Mouse (Mus musculus) ES-E14 (cell line): ENCODE data around the gene Blm. TPM values are rescaled to one million over a fixed set of nuclear protein-coding genes. Genes with fewer than 3 reads are reported as not detected.

Source experiments
- DNase-seq: peaks from one replicate; pipeline ENCODE4 v3.0.0-alpha.2; 2013; ENCODE audit warnings: low read depth, low spot score
- H3K27ac ChIP-seq: 2 replicates; pipeline ENCODE4 v1.5.1; 2012; ENCODE audit warnings: low read depth, mild to moderate bottlenecking, low read length, moderate library complexity, mixed read lengths; ENCODE audit not compliant: poor library complexity, insufficient read depth, severe bottlenecking
- H3K36me3 ChIP-seq: 2 replicates; pipeline ENCODE4 v1.6.1; 2012; ENCODE audit warnings: mild to moderate bottlenecking, low read length, moderate library complexity, mixed read lengths; ENCODE audit not compliant: control insufficient read depth, poor library complexity, insufficient read depth, severe bottlenecking
- H3K4me1 ChIP-seq, 2 experiments: fragments of 150-350 bp in 1 of 2; sonication (generic) in 1 of 2; 2 replicates each; pipeline ENCODE4 v1.6.1; 2012; ENCODE audit warnings: low read length in 2 of 2, mild to moderate bottlenecking in 1 of 2, mixed read lengths in 1 of 2; ENCODE audit not compliant: control insufficient read depth in 2 of 2, insufficient read depth in 2 of 2, poor library complexity in 1 of 2
- H3K4me3 ChIP-seq, 2 experiments: fragments of 150-350 bp in 1 of 2; sonication (generic) in 1 of 2; 2 replicates each; pipeline ENCODE4 v1.5.1; 2012; ENCODE audit warnings: low read length in 2 of 2, low read depth in 1 of 2, mild to moderate bottlenecking in 1 of 2, mixed read lengths in 1 of 2; ENCODE audit not compliant: insufficient read depth in 1 of 2, poor library complexity in 1 of 2, severe bottlenecking in 1 of 2
- H3K9ac ChIP-seq: 2 replicates; pipeline ENCODE4 v1.6.1; 2012; ENCODE audit warnings: low read depth, mild to moderate bottlenecking, low read length, mixed read lengths; ENCODE audit not compliant: poor library complexity, insufficient read depth, severe bottlenecking
- H3K9me3 ChIP-seq: fragments of 150-350 bp; sonication (generic); 2 replicates; pipeline ENCODE4 v1.6.1; 2012; ENCODE audit warnings: low read depth, mild to moderate bottlenecking, low read length; ENCODE audit not compliant: control insufficient read depth, insufficient read depth
- CHD2 ChIP-seq: IDR thresholded peaks from 2 replicates; pipeline ENCODE4 v1.6.1; 2014; ENCODE audit warnings: mild to moderate bottlenecking, low read depth, low read length, inconsistent platforms
- HCFC1 ChIP-seq: IDR thresholded peaks from 2 replicates; pipeline ENCODE4 v1.6.1; 2012; ENCODE audit warnings: low read length, inconsistent platforms, borderline replicate concordance; ENCODE audit not compliant: insufficient read depth
- MAFK ChIP-seq: IDR thresholded peaks from 2 replicates; pipeline ENCODE4 v1.6.1; 2014; ENCODE audit warnings: mild to moderate bottlenecking, low read depth, low read length, inconsistent platforms; ENCODE audit not compliant: insufficient read depth
- ZC3H11A ChIP-seq: IDR thresholded peaks from 2 replicates; pipeline ENCODE4 v1.6.1; 2012; ENCODE audit warnings: low read depth, mild to moderate bottlenecking, inconsistent platforms, low read length, borderline replicate concordance
- ZNF384 ChIP-seq: IDR thresholded peaks from 2 replicates; pipeline ENCODE4 v1.6.1; 2012; ENCODE audit warnings: low read depth, low read length, inconsistent platforms
- in situ Hi-C, 2 experiments: fragments of 600-800 bp; cut with MboI; formaldehyde crosslinking; loops; one replicate each; pipeline ENCODE4 v1.15.1; 2025; ENCODE audit warnings: low sequenced_read_pairs in 2 of 2, inconsistent platforms in 1 of 2; ENCODE audit not compliant: unreplicated experiment in 2 of 2
- total RNA-seq: library from RNA; depleted of rRNA; stranded (reverse); fragments of 300-350 nt; gene quantifications from 2 replicates; pipeline ENCODE4 v1.2.3, GENCODE M21; 2012

Gene Blm
- total RNA-seq, 1 experiment: 29.9 TPM

DNA sequence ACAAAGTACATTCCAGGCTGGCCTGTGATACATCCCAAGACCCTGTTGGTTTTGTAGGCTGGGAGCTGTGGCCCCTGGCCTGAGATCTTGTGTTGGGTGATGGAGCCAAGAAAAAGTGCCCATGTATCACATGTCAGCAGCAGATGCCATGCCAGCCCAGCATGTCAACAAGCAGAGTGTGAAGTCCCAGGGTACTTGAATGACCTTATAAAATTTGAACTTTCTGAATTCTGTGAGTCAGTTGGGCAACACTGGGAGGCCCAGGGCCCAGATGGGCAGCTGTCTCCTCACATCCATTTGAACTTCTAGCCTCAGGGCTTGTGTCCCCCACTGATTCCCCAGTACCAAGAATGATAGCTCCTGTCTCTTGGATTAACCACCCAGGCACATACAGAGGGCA lies 117.3 kb downstream of the Blm start:
- in situ Hi-C loops: no loop called here
- no peak for DNase-seq
- H3K9ac ChIP-seq: no peak overlapping the region
- TF ChIP-seq ZNF384: no peak
- no peak for TF ChIP-seq MAFK
- no peak for TF ChIP-seq CHD2
- TF ChIP-seq ZC3H11A: no peak
- TF ChIP-seq HCFC1: no peak
- no peaks in the 10 kb centered on the region for H3K9me3 ChIP-seq
- H3K36me3 ChIP-seq: no peaks in the 10 kb centered on the region
- H3K27ac ChIP-seq: no peak overlapping the region
- no peak overlapping the region for H3K4me3 ChIP-seq
- H3K4me1 ChIP-seq: peaks cover 0 to 2% of the 10 kb centered on the region in 2 experiments; a peak in 1 of 4 replicates

DNA sequence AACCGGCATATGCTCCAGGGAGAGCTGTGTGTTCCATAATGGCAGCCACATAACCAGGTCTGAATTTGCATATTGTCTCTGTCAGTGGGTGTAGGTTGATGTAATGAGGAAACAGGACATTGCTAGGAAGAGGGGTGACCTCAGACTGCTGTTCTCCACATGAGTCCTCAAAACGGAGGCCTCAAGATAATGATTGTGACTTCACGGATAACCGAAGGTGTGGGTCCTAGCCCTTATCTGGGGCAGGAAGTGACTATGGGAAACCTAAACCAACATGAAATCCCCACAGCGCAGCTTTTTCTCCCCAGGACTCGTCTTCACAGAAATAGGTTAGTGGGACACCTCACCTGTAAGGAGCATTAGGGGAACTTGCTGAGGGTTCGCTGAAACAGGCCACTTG lies 118.0 kb downstream of the Blm start:
- no peak overlapping the region for H3K9ac ChIP-seq
- H3K4me1 ChIP-seq: peaks cover 0 to 2% of the 10 kb centered on the region in 2 experiments; a peak in 1 of 4 replicates
- no peaks in the 10 kb centered on the region for H3K36me3 ChIP-seq
- no peak for TF ChIP-seq CHD2
- no peak for TF ChIP-seq ZC3H11A
- no peak for TF ChIP-seq HCFC1
- no peak for TF ChIP-seq ZNF384
- no peak for TF ChIP-seq MAFK
- H3K4me3 ChIP-seq: no peak overlapping the region
- H3K9me3 ChIP-seq: no peaks in the 10 kb centered on the region
- in situ Hi-C loops: no loop called here
- DNase-seq: no peak
- no peak overlapping the region for H3K27ac ChIP-seq

DNA sequence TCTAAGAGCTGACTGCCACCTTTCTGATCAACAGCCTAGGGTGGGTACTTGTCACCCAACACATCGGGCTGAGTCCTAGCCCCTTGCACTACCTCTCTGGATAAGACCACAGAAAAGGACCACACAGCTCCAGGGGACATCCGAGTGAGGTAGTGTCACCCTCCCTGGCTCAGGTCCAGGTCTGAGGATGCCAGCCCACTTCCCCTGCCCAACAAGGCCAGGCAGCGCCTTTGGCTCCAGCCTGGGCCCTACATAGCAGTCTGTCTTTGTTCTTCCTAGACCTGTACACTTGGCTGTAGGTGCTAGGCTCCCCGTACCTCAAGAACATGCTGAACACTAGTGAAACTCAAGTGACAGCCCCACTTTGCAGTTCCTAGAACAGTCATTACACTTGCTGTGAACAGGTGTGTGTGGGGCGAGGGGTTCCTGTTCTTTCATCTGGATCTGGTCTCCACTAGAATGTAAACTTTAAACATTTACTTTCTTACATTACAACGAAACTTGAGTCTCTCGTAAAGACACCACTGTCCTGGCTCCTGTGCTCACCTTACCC lies 120.5 kb downstream of the Blm start:
- Histone ChIP-seq H3K36me3 (no peaks in the 10 kb centered on the region), H3K27ac (no peak overlapping the region), H3K4me1 (no peaks in the 10 kb centered on the region), H3K4me3 (no peak overlapping the region), H3K9me3 (no peaks in the 10 kb centered on the region), H3K9ac (no peak overlapping the region)
- no peak for TF ChIP-seq ZNF384
- no peak for TF ChIP-seq ZC3H11A
- no peak for TF ChIP-seq MAFK
- TF ChIP-seq HCFC1: no peak
- DNase-seq: no peak
- in situ Hi-C loops: no loop called here

DNA sequence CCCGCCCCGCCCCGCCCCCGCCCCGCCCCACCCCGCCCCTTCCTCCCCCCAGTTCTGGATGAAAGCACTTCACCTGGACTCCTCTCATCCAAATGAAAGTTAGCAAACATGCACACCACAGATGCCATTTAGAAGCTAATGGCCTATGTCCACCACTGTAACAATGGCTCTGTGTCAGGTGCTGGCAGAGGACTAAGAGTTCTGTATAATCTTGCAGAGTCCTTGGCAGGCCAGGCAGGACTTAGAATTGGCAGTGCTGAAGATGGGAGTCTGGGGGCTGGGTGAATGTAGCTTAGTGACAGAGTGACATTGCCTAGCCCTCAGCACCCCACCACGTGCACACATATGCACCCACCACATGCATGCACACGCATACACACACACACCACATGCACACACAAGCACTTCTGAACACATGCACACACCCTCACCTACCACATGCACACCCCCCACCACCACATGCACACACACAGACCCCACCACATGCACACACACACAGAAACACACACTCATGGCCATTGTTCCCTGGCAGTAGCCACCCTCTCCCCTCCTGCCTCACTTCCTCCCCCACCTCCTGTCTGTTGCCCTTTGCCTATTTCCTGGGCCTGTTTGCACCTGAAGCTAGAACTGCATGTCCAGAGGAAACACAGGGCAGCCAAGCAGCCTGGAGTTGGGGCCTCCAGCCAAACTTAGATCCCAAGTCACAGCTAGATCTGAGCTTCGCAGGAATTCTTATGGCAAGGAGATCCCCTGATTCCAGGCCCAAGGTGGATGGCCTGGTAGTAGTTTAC lies 121.2 kb downstream of the Blm start:
- DNase-seq: no peak
- H3K9me3 ChIP-seq: no peaks in the 10 kb centered on the region
- H3K36me3 ChIP-seq: no peaks in the 10 kb centered on the region
- no peak overlapping the region for H3K27ac ChIP-seq
- in situ Hi-C loops: no loop called here
- H3K4me3 ChIP-seq: no peak overlapping the region
- TF ChIP-seq ZC3H11A: no peak
- no peak for TF ChIP-seq CHD2
- no peak for TF ChIP-seq HCFC1
- TF ChIP-seq ZNF384: no peak
- TF ChIP-seq MAFK: no peak
- H3K4me1 ChIP-seq: no peaks in the 10 kb centered on the region
- no peak overlapping the region for H3K9ac ChIP-seq
